Mouse (Mus musculus) adrenal gland (tissue): Measurements from ENCODE around the gene Tmem223.
"Not testable (repeated sequence)": the region's sequence is repeated elsewhere in the genome, so short reads cannot be mapped to it uniquely, and the experiment has no call there.

Source experiments
- intact Hi-C: fragments of 180-260 bp; cut with DNase I; formaldehyde crosslinking; loops from one replicate; pipeline ENCODE4 v1.15.1; 2025
- long read RNA-seq, 2 experiments: library from polyadenylated mRNA; unstranded; transcript quantifications; one replicate each; pipeline ENCODE4 v2.0.0; 2020; ENCODE audit warnings: borderline replicate concordance in 1 of 2; ENCODE audit not compliant: insufficient replicate concordance in 1 of 2

Tmem223 gene
- long read RNA-seq, experiment 1, transcript Tmem223-201 (2 exons, 748 nt): major isoform, 87 of 97 reads
- long read RNA-seq, experiment 1, partial matches to known transcripts: 10 of 97 reads
- long read RNA-seq, experiment 1, other reads (novel, unspliced or antisense): 0 of 97 reads
- long read RNA-seq, experiment 2, transcript Tmem223-201 (2 exons, 748 nt): major isoform, 106 of 125 reads
- long read RNA-seq, experiment 2, partial matches to known transcripts: 1 of 125 reads
- long read RNA-seq, experiment 2, other reads (novel, unspliced or antisense): 18 of 125 reads

- intact Hi-C loops: loop anchor here (5.0 kb wide), 1 partner anchor 47 kb away; the partner anchor contains the start of gene Ttc9c
Measured at GRCm38 (mm10) chr19:8770567-8771270, at the start of gene Tmem223. Gene Tmem223, plus strand, starts transcription at chr19:8770996.

- intact Hi-C loops: no loop called here
Measured at GRCm38 (mm10) chr19:8721378-8721777, 49.4 kb upstream of the Tmem223 start.

- intact Hi-C loops: no loop called here
Measured at GRCm38 (mm10) chr19:8722021-8722420, 48.8 kb upstream of the Tmem223 start.

- intact Hi-C loops: no loop called here
Measured at GRCm38 (mm10) chr19:8722559-8722906, 48.3 kb upstream of the Tmem223 start.

GRCm38 (mm10) chr19:8722907-8723573 is 47.8 kb upstream of the Tmem223 start, which contains the start of gene Slc3a2:
Gene Slc3a2, minus strand, starts transcription at chr19:8723369.
- intact Hi-C loops: no loop called here

GRCm38 (mm10) chr19:8723574-8724346 is 47.0 kb upstream of the Tmem223 start:
- intact Hi-C loops: no loop called here

- intact Hi-C loops: no loop called here
Measured at GRCm38 (mm10) chr19:8724392-8724791, 46.4 kb upstream of the Tmem223 start.

GRCm38 (mm10) chr19:8725081-8725613 is 45.6 kb upstream of the Tmem223 start:
- intact Hi-C loops: no loop called here

- intact Hi-C loops: no loop called here
Measured at GRCm38 (mm10) chr19:8726609-8727390, 44.0 kb upstream of the Tmem223 start.

GRCm38 (mm10) chr19:8727495-8728114 is 43.2 kb upstream of the Tmem223 start:
- intact Hi-C loops: no loop called here

GRCm38 (mm10) chr19:8728335-8729099 is 42.3 kb upstream of the Tmem223 start:
- intact Hi-C loops: not testable (repeated sequence)

GRCm38 (mm10) chr19:8734334-8734733 is 36.5 kb upstream of the Tmem223 start:
- intact Hi-C loops: no loop called here

GRCm38 (mm10) chr19:8735389-8736159 is 35.2 kb upstream of the Tmem223 start, which contains the start of gene Wdr74:
Gene Wdr74, plus strand, starts transcription at chr19:8735827.
- intact Hi-C loops: no loop called here

GRCm38 (mm10) chr19:8736160-8736467 is 34.7 kb upstream of the Tmem223 start:
- intact Hi-C loops: no loop called here

GRCm38 (mm10) chr19:8738911-8739310 is 31.9 kb upstream of the Tmem223 start:
- intact Hi-C loops: no loop called here

- intact Hi-C loops: no loop called here
Measured at GRCm38 (mm10) chr19:8739646-8740045, 31.1 kb upstream of the Tmem223 start.

GRCm38 (mm10) chr19:8740603-8741002 is 30.2 kb upstream of the Tmem223 start, which contains the start of gene 1700092M07Rik:
Gene 1700092M07Rik, plus strand, starts transcription at chr19:8740718.
- intact Hi-C loops: no loop called here

- intact Hi-C loops: no loop called here
Measured at GRCm38 (mm10) chr19:8741243-8741869, 29.4 kb upstream of the Tmem223 start, which contains the start of gene Stx5a. Gene Stx5a, plus strand, starts transcription at chr19:8741413.
